Mouse (Mus musculus) thymus, adult 18-20 months (tissue): Measurements from ENCODE around the gene Pitpnm3.

Experiments used
- DNase-seq, 2 experiments: peaks; one replicate each; pipeline ENCODE4 v3.0.0; 2022; ENCODE audit warnings: mixed read lengths in 2 of 2

Pitpnm3 gene

GRCm38 (mm10) chr11:72134536-72135382 lies 819 bp downstream of the Pitpnm3 start:
- DNase-seq = no peak

DNA sequence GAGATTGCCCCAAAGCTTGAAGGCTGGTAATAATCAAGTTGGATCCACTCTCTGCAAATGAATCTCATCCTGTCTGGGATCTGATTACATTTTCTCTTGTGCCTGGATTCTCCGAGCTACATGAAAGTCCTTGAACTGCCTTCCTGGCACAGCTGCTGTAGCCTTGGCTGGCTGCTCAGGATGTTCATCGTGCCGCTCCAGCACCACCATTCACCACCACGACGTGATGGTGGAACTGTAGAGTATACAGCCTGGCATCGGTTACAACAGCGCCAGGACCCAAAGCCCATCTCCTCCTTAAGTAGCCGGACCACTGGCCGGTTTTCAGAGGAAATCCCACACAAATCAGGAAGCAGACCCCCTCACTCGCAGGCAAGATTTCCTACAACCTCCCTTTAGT lies 2.5 kb downstream of the Pitpnm3 start:
- no peak for DNase-seq

DNA sequence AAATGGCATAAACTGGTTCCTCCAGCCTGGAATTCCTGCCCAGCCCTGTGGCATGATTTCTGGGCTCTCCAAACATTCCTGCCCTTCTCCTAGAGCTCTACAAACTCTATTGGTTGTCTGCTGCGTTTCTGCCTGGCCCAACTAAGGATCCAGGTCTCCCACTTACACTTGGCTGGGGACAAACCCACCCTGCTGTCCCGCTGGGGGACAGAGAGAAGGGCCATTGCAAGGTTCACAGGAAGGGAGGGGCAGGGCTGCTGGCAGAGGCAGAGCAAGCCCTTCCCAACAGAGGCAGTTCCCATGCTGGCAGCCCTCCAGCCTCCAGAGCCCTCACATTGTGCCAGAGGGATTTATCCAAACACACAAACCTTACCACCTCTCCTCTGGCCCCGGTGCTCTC lies 3.3 kb downstream of the Pitpnm3 start:
- DNase-seq = no peak

DNA sequence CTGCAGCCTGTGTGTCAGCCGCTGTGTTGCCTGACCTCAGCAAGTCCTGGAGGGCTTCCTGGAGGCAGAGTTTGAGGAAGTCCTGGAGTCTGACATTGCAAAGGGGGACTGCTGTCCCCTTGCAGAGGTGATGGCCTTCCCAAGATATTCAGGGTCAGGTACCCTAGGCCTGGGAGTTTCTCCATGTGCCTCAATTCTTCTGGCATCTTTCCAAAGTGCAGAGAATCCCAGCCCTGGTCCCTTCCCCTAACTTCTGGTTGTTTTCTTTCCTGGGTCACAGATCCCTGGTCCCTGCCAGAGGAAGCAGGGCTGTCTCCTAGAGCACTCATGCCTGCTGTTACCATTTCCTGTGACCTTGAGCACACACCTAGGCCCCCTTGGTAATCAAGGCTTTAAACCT lies 3.9 kb downstream of the Pitpnm3 start:
- no peak for DNase-seq

- no peak for DNase-seq
These were observed 4.7 kb downstream of the Pitpnm3 start for GRCm38 (mm10) chr11:72130905-72131304.

GRCm38 (mm10) chr11:72130472-72130871 lies 5.1 kb downstream of the Pitpnm3 start:
- DNase-seq = no peak

- no peak for DNase-seq
These were observed 5.6 kb downstream of the Pitpnm3 start for GRCm38 (mm10) chr11:72130021-72130420.

DNA sequence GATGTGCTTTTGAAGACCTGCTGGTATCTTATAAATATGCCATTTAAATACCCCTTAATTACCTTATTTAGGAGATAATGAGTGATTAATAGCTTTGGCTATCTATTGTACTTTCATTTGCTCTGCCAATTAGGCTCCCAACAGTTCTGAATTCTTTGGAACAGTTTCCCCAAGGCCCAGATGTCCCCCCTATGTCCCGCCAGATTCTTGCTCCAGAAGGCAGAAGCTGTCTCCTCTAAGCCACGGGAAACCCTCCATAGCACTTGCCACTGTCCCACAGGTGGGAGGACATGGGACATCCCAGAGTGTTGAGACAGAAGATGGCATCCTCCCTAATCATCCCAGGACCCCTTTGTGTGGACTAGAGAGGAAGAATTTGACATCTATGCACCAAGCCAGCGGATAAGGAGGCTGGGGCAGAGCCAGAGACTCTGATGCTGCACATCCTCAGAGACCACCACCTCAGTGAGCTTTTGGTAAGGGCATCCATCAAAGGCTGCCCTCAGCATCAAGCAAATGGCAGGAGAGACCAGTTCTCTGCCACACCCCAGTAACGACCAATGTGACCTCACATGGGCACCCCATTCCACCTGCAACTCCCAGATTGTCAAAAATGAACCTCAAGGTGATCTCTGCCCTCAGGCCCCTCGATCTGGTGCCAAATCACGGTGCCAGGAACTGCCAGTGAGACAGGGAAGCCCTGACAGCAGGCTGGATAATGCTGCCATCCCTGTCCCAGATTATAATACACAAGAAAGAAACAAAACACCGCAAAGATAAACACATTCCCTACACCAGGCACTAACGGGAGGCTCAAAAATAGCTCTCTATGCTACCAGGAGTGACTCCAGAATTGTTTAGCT lies 6.3 kb downstream of the Pitpnm3 start:
- no peak for DNase-seq

- DNase-seq = no peak
These were observed 8.0 kb downstream of the Pitpnm3 start for GRCm38 (mm10) chr11:72127450-72128189.

DNA sequence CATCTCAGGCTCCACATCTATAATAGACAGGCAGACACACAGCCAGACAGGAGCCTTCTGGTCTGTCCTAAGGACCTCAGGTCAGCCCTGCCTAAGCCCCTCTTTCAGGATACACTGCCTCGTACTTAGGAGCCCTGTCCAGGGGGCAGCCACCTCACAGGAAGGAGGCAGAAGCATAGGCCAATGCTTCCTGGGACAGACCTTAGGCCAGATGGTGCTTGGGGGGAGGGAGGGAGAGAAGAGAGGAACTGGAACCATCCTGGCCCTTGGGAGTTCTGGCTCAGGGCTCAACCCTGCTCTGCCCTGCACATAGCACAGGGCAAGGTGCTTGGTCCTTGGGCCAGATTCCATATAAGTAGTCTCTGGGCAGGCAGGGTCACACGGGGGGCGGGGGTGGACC lies 9.8 kb downstream of the Pitpnm3 start:
- no peak for DNase-seq

GRCm38 (mm10) chr11:72123531-72123930 lies 12.0 kb downstream of the Pitpnm3 start:
- DNase-seq = no peak

GRCm38 (mm10) chr11:72120354-72120753 lies 15.2 kb downstream of the Pitpnm3 start:
- no peak for DNase-seq

DNA sequence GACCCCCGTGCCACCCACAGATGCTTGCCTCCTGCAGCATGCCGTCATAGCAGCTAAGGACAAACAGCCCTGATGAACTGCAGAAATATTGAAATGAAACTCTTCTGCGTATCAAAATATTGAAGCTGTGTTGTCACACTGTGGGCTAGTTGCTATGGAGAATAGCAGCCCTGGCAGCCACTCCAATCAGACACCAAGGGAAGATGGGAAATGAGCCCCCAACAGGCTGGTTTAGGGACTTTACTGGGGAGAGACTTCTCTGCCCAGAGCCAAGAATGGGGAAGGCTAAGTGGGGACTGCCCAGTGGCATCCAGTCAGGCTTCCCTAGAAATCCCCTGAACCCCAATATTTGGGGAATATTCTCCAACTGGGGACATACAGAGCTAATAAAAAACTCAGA lies 16.9 kb downstream of the Pitpnm3 start:
- DNase-seq = no peak

GRCm38 (mm10) chr11:72113296-72113695 lies 22.3 kb downstream of the Pitpnm3 start:
- no peak for DNase-seq

GRCm38 (mm10) chr11:72110726-72111125 lies 24.9 kb downstream of the Pitpnm3 start:
- no peak for DNase-seq

DNA sequence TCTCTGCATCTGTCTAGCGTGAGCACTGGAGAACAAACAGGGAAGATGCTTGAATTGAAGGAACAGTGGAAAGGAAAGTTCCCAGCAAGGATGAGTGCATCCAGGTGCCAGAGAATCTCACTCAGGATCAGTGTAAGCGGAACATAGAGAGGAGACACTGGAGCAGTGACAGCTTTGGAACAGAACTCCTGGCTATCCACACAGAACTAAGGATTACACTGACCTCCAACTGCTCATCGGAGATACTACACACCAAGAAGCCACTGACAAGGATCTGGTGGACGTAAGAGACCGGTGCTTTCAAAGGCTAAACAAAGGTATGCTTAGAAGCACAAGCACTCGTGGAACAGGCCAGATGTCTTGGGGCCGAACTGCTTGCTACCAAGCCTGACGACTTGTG lies 31.4 kb downstream of the Pitpnm3 start:
- no peak for DNase-seq

DNA sequence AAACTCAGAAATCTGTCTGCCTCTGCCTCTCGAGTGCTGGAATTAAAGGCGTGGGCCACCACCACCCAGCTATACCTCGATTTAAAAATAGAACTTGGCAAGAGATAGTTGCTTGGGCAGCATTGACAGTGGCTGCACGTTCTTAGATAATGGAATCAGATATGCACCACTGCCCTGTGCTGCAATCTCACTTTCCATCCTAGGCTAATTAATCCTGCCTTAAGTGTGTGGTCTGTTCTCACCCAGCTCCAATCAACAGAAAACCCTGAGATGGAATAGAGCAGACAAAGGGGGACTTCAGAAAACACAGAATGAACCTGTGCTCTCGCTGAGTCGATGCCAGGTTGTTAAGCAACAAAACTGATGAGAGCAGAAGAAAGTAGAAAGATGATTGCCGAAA lies 32.0 kb downstream of the Pitpnm3 start:
- no peak for DNase-seq

- no peak for DNase-seq
These were observed 34.6 kb downstream of the Pitpnm3 start for GRCm38 (mm10) chr11:72100996-72101395.

DNA sequence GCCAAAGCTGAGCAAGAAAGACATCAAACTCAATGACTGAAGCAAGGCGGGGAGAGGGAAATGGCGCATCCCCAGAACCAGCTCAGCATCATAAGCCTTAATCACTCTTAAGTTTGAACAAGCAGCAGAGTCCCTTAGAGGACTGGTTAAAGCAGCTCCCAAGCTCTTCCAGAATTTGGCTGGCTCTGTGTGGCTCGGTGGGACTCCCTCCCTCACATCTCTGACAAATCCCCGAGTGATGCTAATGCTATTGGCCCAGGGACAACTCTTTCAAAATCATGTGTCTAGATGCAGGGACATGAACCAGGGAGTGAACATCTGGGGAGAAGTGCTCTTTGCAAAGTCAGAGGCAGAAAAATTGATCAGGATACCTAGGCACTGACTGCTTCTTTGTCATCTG lies 36.4 kb downstream of the Pitpnm3 start:
- no peak for DNase-seq

GRCm38 (mm10) chr11:72098027-72098426 lies 37.6 kb downstream of the Pitpnm3 start:
- DNase-seq = no peak

DNA sequence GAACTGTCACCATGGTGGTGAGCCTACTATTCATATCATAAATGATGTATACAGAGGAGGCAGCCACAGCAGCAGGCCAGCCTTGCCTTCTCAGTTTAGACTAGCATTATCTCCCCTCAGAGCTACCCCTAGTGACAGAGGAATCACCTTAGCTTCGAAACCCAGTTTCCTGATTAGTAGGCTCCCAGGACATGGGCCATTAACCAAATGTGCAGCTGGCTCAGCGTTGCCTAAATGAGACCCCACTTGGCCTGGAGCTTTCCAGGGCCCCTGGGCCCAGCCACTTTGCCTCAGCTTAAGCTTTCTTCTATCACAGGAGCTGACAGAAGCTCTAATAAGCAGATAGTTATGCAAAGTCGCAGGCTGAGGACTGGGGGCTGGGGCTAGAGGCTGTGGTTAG lies 39.6 kb downstream of the Pitpnm3 start:
- DNase-seq = no peak

GRCm38 (mm10) chr11:72094442-72094841 lies 41.1 kb downstream of the Pitpnm3 start:
- no peak for DNase-seq

DNA sequence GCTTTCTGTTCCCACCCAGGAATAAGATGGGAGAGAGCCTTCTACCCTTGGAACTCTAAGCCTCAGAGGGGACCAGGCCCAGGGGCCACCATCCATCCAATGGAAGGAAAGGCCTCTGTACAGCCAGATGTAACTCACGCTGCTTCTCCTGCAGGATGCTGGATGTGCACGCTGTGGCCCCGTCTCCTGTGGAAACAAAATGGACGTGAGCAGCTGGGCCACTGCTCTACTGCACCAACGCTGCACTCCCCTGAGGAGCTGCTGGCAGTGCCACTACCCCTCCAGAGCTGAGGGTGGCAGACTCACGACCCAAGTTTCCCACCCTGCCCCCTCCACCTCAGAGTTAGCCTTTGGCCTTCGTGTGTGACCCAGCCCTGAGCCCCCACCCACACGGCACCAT lies 43.2 kb downstream of the Pitpnm3 start:
- DNase-seq = no peak
